Mouse (Mus musculus) testis, adult 2 months (tissue): ENCODE results near the gene Ccdc40.
A peak's percentile ranks its signal among the peaks of the same experiment; 100 is the strongest.

Experiments
- CTCF ChIP-seq: fragments of 200-500 bp; IDR thresholded peaks from 2 replicates; pipeline ENCODE4 v1.5.1; 2012; ENCODE audit warnings: low read depth, mild to moderate bottlenecking, inconsistent platforms, low read length, moderate library complexity; ENCODE audit not compliant: control insufficient read depth, insufficient read depth, insufficient replicate concordance
- POLR2A ChIP-seq: fragments of 200-500 bp; IDR thresholded peaks from 2 replicates; pipeline ENCODE4 v1.6.1; 2012; ENCODE audit warnings: low read depth, mild to moderate bottlenecking, inconsistent platforms, low read length, moderate library complexity; ENCODE audit not compliant: control insufficient read depth

- TF ChIP-seq CTCF (peak; percentile 61; the same call in 1 of the 2 replicates), POLR2A (peak; percentile 22; the same call in 1 of the 2 replicates)
Measured at GRCm38 (mm10) chr11:119190498-119190897, 37.9 kb upstream of the Ccdc40 start.
